24 mouse cellular contexts compared by ENCODE assay signal in the genomic region with DNA sequence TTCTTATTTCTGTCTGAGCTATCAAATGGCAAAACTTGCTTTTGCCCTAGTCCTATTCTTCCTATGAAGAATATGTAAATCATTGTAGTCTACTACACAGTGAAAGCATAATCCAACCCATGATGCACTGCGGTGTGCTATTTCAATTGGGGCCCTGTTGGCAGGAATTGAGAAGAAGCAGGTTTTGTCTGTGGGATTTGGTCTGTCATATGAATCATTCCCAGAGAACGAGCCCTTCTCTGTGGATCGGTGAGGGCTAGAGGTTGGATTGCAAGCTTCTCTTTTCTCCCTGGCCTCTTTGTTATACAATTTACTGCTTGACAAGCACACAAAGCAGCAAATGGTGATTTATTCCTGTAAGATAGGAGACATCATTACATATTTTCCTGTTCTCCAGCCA.
"Had no signal": no experiment of that assay in that cellular context is flagged by ENCODE, and none has a peak within 500 bp of the region (broad histone marks: within the 10 kb centered on the region; RNA-seq: fewer than 3 reads in every experiment).

No protein-coding gene starts in this region.

- ATAC-seq: liver, embryonic 12.5 days; midbrain, embryonic 16.5 days had no signal

- H3K27ac ChIP-seq: kidney, embryonic 15.5 days; limb, embryonic 10.5 days; limb, embryonic 13.5 days; liver, embryonic 12.5 days; liver, embryonic 15.5 days; lung, embryonic 15.5 days; midbrain, embryonic 12.5 days; stomach, embryonic 15.5 days had no signal

- H3K9ac ChIP-seq: kidney, embryonic 15.5 days; limb, embryonic 13.5 days; liver, embryonic 12.5 days; liver, embryonic 15.5 days; lung, embryonic 15.5 days; midbrain, embryonic 12.5 days; stomach, embryonic 15.5 days had no signal

- H3K4me3 ChIP-seq: kidney, embryonic 15.5 days; limb, embryonic 10.5 days; limb, embryonic 13.5 days; liver, embryonic 12.5 days; liver, embryonic 15.5 days; lung, embryonic 15.5 days; megakaryocyte, embryonic 14.5 days; midbrain, embryonic 12.5 days; myocyte; stomach, embryonic 15.5 days had no signal

- H3K9me3 ChIP-seq: kidney, embryonic 15.5 days; limb, embryonic 10.5 days; limb, embryonic 13.5 days; liver, embryonic 12.5 days; liver, embryonic 15.5 days; lung, embryonic 15.5 days; megakaryocyte, embryonic 14.5 days; midbrain, embryonic 12.5 days; stomach, embryonic 15.5 days had no signal

- DNase-seq: kidney, adult 8-10 months; kidney, postnatal 10 days; kidney, postnatal 36 days; layer of hippocampus, adult 9-11 months; liver; lung, adult 18-20 months; lung, postnatal 10 days; lung, postnatal 36 days; retina, postnatal 1 day; right cerebral cortex, postnatal 25 days; spleen, adult 18-20 months; thymus, adult 18-20 months; thymus, postnatal 36 days had no signal

- H3K4me1 ChIP-seq: kidney, embryonic 15.5 days; limb, embryonic 10.5 days; limb, embryonic 13.5 days; liver, embryonic 12.5 days; liver, embryonic 15.5 days; lung, embryonic 15.5 days; megakaryocyte, embryonic 14.5 days; midbrain, embryonic 12.5 days; stomach, embryonic 15.5 days had no signal

- H3K36me3 ChIP-seq: kidney, embryonic 15.5 days; limb, embryonic 10.5 days; limb, embryonic 13.5 days; liver, embryonic 12.5 days; liver, embryonic 15.5 days; lung, embryonic 15.5 days; midbrain, embryonic 12.5 days; stomach, embryonic 15.5 days had no signal

- H3K4me2 ChIP-seq: kidney, embryonic 15.5 days; limb, embryonic 13.5 days; liver, embryonic 12.5 days; liver, embryonic 15.5 days; lung, embryonic 15.5 days; midbrain, embryonic 12.5 days; stomach, embryonic 15.5 days had no signal

- H3K27me3 ChIP-seq: kidney, embryonic 15.5 days; limb, embryonic 13.5 days; liver, embryonic 12.5 days; liver, embryonic 15.5 days; lung, embryonic 15.5 days; megakaryocyte, embryonic 14.5 days; midbrain, embryonic 12.5 days; stomach, embryonic 15.5 days had no signal
